Mouse (Mus musculus) bone marrow, adult 2 months (tissue): ENCODE data around the gene Slc8a2.

Experiments used
- CTCF ChIP-seq: fragments of 200-500 bp; IDR thresholded peaks from 2 replicates; pipeline ENCODE4 v1.5.1; 2011; ENCODE audit warnings: low read length, control low read depth; ENCODE audit not compliant: control insufficient read depth, insufficient read depth
- POLR2A ChIP-seq: fragments of 200-500 bp; IDR thresholded peaks from 2 replicates; pipeline ENCODE4 v1.6.1; 2011; ENCODE audit warnings: low read depth, mild to moderate bottlenecking, control low read depth, low read length, borderline replicate concordance; ENCODE audit not compliant: control insufficient read depth

GRCm38 (mm10) chr7:16111284-16112090, 18.1 kb upstream of the Slc8a2 start:
- TF ChIP-seq POLR2A = no peak
- TF ChIP-seq CTCF = no peak
